Mouse (Mus musculus): Measurements from ENCODE around the gene Prlh. TPM values are rescaled to one million over a fixed set of nuclear protein-coding genes. Genes with fewer than 3 reads are reported as not detected.
A peak's percentile ranks its signal among the peaks of the same experiment; 100 is the strongest.

Prlh gene
- polyA plus RNA-seq, 1 experiment from 2014 or later = not detected

DNA sequence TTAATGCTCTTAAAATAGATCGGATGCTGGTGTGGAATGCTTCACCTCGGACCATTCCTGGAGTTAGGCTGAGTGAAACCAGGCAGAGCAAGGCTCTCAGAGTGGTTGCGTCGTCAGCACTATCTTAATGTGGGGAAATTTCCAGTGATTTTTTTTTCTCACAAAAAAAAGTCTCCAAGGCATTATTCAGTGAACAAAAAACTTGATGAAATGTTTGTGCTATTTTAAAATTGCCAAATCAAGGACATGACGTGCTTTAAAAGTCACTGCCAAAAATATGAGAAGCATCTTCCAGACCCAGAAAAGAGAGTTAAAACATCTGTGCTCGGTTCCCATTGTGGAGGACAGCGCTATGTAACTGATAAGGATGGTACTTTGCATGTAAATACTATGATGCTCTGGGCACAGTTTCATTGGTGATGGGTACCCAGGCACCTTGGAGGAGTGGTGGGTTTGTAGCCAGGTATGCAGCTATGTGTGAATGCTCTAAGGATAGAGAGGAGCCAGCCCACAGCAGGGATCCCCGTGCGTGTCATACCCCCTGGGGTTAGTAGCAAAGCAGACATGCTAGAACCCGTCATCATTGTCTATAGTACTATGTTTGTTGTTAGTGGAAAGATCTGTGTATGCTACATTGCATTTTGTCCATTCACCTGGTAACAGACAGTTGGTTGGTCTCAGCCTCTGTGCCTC is 27.9 kb downstream of the Prlh start:
- no peak for DNase-seq (ENCODE audit: low spot score)
- Histone ChIP-seq H3K4me3 (ENCODE audit: low read depth, low read length) (no peak overlapping the region), H3K4me2 (ENCODE audit: low read depth) (no peak overlapping the region), H3K9ac (ENCODE audit: low read length) (no peak overlapping the region), H3K9me3 (ENCODE audit: control insufficient read depth, low read length) (no peaks in the 10 kb centered on the region), H3K36me3 (ENCODE audit: control insufficient read depth, insufficient read depth, low read length) (no peaks in the 10 kb centered on the region), H3K4me1 (ENCODE audit: control insufficient read depth, insufficient read depth, low read length) (peaks cover 3% of the 10 kb centered on the region), H3K27me3 (ENCODE audit: control insufficient read depth, insufficient read depth, low read length) (no peaks in the 10 kb centered on the region), H3K27ac (ENCODE audit: low read depth, low read length) (no peak overlapping the region)
- ATAC-seq (ENCODE audit: insufficient read depth, low FRiP score, low TSS enrichment) = no peak
- WGBS = 87% methylated on average over 10 of the region's 10 CpGs

DNA sequence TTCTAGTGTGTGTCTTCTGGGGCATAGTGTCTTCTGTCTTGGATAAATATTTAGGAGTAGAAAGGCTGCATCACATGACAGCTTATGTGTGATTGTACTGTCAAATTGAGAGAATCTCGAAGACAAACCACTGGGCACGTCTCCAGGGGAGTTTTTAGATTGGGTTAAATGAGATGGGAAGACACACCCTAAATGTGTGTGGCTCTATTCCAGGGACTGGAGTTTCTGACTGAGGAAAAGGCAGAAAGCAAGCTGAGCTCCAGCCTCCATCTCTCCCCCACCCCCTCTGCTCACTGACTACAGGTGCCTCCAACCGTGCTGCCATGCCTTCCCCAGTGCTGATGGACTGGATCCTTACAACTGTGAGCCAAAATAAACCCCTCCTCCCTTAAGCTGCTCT is 28.4 kb downstream of the Prlh start:
- DNase-seq (ENCODE audit: low spot score) (no peak), ATAC-seq (ENCODE audit: insufficient read depth, low FRiP score, low TSS enrichment) (no peak)
- Histone ChIP-seq H3K4me1 (ENCODE audit: control insufficient read depth, insufficient read depth, low read length) (no peaks in the 10 kb centered on the region), H3K9ac (ENCODE audit: low read length) (no peak overlapping the region), H3K4me2 (ENCODE audit: low read depth) (no peak overlapping the region), H3K4me3 (ENCODE audit: low read depth, low read length) (no peak overlapping the region), H3K36me3 (ENCODE audit: control insufficient read depth, insufficient read depth, low read length) (no peaks in the 10 kb centered on the region), H3K9me3 (ENCODE audit: control insufficient read depth, low read length) (no peaks in the 10 kb centered on the region), H3K27me3 (ENCODE audit: control insufficient read depth, insufficient read depth, low read length) (no peaks in the 10 kb centered on the region), H3K27ac (ENCODE audit: low read depth, low read length) (no peak overlapping the region)
- WGBS = 80% methylated on average over 3 of the region's 3 CpGs

GRCm38 (mm10) chr1:90995916-90996315 is 43.0 kb downstream of the Prlh start:
- DNase-seq (ENCODE audit: low spot score) = no peak

GRCm38 (mm10) chr1:90997136-90997535 is 44.2 kb downstream of the Prlh start:
- DNase-seq (ENCODE audit: low spot score) (no peak), ATAC-seq (ENCODE audit: insufficient read depth, low FRiP score, low TSS enrichment) (no peak)
- H3K4me1 ChIP-seq (ENCODE audit: control insufficient read depth, insufficient read depth, low read length) = peaks cover 11% of the 10 kb centered on the region

More at GRCm38 (mm10) chr1:90995916-90996315, 43.0 kb downstream of the Prlh start:
- H3K9me3 ChIP-seq (ENCODE audit: control insufficient read depth, low read length) = no peaks in the 10 kb centered on the region
- no peaks in the 10 kb centered on the region for H3K36me3 ChIP-seq (ENCODE audit: control insufficient read depth, insufficient read depth, low read length)
- no peak overlapping the region for H3K27ac ChIP-seq (ENCODE audit: low read depth, low read length)
- H3K4me1 ChIP-seq (ENCODE audit: control insufficient read depth, insufficient read depth, low read length) = peaks cover 11% of the 10 kb centered on the region
- H3K4me2 ChIP-seq (ENCODE audit: low read depth) = no peak overlapping the region
- H3K9ac ChIP-seq (ENCODE audit: low read length) = no peak overlapping the region
- no peaks in the 10 kb centered on the region for H3K27me3 ChIP-seq (ENCODE audit: control insufficient read depth, insufficient read depth, low read length)
- no peak overlapping the region for H3K4me3 ChIP-seq (ENCODE audit: low read depth, low read length)
- ATAC-seq (ENCODE audit: insufficient read depth, low FRiP score, low TSS enrichment) = no peak
- 89% methylated on average over 1 of the region's 1 CpGs for WGBS

GRCm38 (mm10) chr1:90997641-90998040 is 44.7 kb downstream of the Prlh start:
- no peak overlapping the region for H3K9ac ChIP-seq (ENCODE audit: low read length)
- no peak overlapping the region for H3K4me2 ChIP-seq (ENCODE audit: low read depth)
- H3K27ac ChIP-seq (ENCODE audit: low read depth, low read length) = no peak overlapping the region
- peaks cover 11% of the 10 kb centered on the region for H3K4me1 ChIP-seq (ENCODE audit: control insufficient read depth, insufficient read depth, low read length)
- no peaks in the 10 kb centered on the region for H3K9me3 ChIP-seq (ENCODE audit: control insufficient read depth, low read length)
- ATAC-seq (ENCODE audit: insufficient read depth, low FRiP score, low TSS enrichment) (no peak), DNase-seq (ENCODE audit: low spot score) (no peak)
- no peaks in the 10 kb centered on the region for H3K36me3 ChIP-seq (ENCODE audit: control insufficient read depth, insufficient read depth, low read length)
- no peaks in the 10 kb centered on the region for H3K27me3 ChIP-seq (ENCODE audit: control insufficient read depth, insufficient read depth, low read length)
- 87% methylated on average over 5 of the region's 5 CpGs for WGBS
- no peak overlapping the region for H3K4me3 ChIP-seq (ENCODE audit: low read depth, low read length)

More at GRCm38 (mm10) chr1:90997136-90997535, 44.2 kb downstream of the Prlh start:
- no peaks in the 10 kb centered on the region for H3K27me3 ChIP-seq (ENCODE audit: control insufficient read depth, insufficient read depth, low read length)
- H3K4me3 ChIP-seq (ENCODE audit: low read depth, low read length) = no peak overlapping the region
- H3K9ac ChIP-seq (ENCODE audit: low read length) = no peak overlapping the region
- no peaks in the 10 kb centered on the region for H3K9me3 ChIP-seq (ENCODE audit: control insufficient read depth, low read length)
- H3K4me2 ChIP-seq (ENCODE audit: low read depth) = no peak overlapping the region
- H3K36me3 ChIP-seq (ENCODE audit: control insufficient read depth, insufficient read depth, low read length) = no peaks in the 10 kb centered on the region
- WGBS = 76% methylated on average over 4 of the region's 4 CpGs
- H3K27ac ChIP-seq (ENCODE audit: low read depth, low read length) = no peak overlapping the region

- Histone ChIP-seq H3K27ac (ENCODE audit: low read depth, low read length) (no peak within 1 kb of the TSS), H3K4me2 (ENCODE audit: low read depth) (peak within 1 kb of the TSS; percentile 98), H3K36me3 (ENCODE audit: control insufficient read depth, insufficient read depth, low read length) (no peaks in the 10 kb centered on the region), H3K27me3 (ENCODE audit: control insufficient read depth, insufficient read depth, low read length) (no peaks in the 10 kb centered on the region), H3K4me3 (ENCODE audit: low read depth, low read length) (peak within 1 kb of the TSS; percentile 62), H3K9me3 (ENCODE audit: control insufficient read depth, low read length) (no peaks in the 10 kb centered on the region), H3K9ac (ENCODE audit: low read length) (peak within 1 kb of the TSS; percentile 70), H3K4me1 (ENCODE audit: control insufficient read depth, insufficient read depth, low read length) (peaks cover 11% of the 10 kb centered on the region)
- ATAC-seq (ENCODE audit: insufficient read depth, low FRiP score, low TSS enrichment) = peak; percentile 81
- WGBS = 1% methylated on average over 58 of the region's 59 CpGs
- peak; percentile 76 for DNase-seq (ENCODE audit: low spot score)
These were observed 45.5 kb downstream of the Prlh start, which contains the start of gene Lrrfip1 for GRCm38 (mm10) chr1:90998268-90998890. Gene Lrrfip1 (plus strand): TSS chr1:90998737.

DNA sequence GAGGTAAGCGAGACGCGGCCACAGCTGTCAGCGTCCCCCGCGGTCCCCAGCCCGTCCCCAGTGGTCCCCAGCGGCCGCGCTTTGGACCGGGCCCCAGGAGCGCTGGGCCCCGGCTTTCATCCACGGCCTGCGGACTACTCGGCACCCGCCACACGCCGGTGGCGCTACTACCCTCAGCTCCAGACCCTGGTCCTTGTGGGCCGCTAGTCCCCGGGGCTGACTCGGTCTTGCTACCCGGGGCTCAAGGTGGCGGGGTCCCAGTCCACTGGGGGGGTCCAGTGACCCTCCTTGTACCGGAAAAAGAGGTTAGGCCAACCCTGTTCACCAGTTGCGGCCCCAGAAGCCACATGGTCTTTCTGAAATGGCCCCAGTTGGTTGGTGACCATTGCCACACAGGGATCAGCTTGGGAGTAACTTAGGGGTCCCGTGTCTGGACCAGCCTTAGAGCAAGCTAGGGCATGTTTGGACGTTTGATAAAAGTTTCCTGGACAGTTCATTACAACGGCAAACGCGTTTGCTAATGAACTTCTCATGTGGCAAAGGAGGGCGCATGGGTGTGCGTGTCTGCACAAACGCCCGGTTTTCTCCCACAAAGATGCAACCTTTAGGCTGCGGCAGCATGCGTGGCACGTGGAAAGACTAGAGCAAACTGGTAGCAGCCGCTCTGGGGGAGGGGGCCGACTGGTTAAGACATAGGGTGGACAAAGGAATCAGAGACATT is 46.1 kb downstream of the Prlh start:
- DNase-seq (ENCODE audit: low spot score) (peak; percentile 68), ATAC-seq (ENCODE audit: insufficient read depth, low FRiP score, low TSS enrichment) (peak; percentile 70)
- Histone ChIP-seq H3K27ac (ENCODE audit: low read depth, low read length) (no peak overlapping the region), H3K4me2 (ENCODE audit: low read depth) (peak overlapping the region; percentile 98), H3K9me3 (ENCODE audit: control insufficient read depth, low read length) (no peaks in the 10 kb centered on the region), H3K36me3 (ENCODE audit: control insufficient read depth, insufficient read depth, low read length) (no peaks in the 10 kb centered on the region), H3K27me3 (ENCODE audit: control insufficient read depth, insufficient read depth, low read length) (no peaks in the 10 kb centered on the region), H3K4me3 (ENCODE audit: low read depth, low read length) (peak overlapping the region; percentile 62), H3K9ac (ENCODE audit: low read length) (peak overlapping the region; percentile 70), H3K4me1 (ENCODE audit: control insufficient read depth, insufficient read depth, low read length) (peaks cover 11% of the 10 kb centered on the region)
- 2% methylated on average over 39 of the region's 41 CpGs for WGBS

- Histone ChIP-seq H3K27ac (ENCODE audit: low read depth, low read length) (no peak overlapping the region), H3K9ac (ENCODE audit: low read length) (no peak overlapping the region), H3K4me3 (ENCODE audit: low read depth, low read length) (no peak overlapping the region; the same call in 1 of the 2 replicates), H3K9me3 (ENCODE audit: control insufficient read depth, low read length) (no peaks in the 10 kb centered on the region), H3K4me1 (ENCODE audit: control insufficient read depth, insufficient read depth, low read length) (peaks cover 11% of the 10 kb centered on the region), H3K27me3 (ENCODE audit: control insufficient read depth, insufficient read depth, low read length) (no peaks in the 10 kb centered on the region), H3K36me3 (ENCODE audit: control insufficient read depth, insufficient read depth, low read length) (no peaks in the 10 kb centered on the region), H3K4me2 (ENCODE audit: low read depth) (peak overlapping the region; percentile 98; the same call in 1 of the 2 replicates)
- no peak for DNase-seq (ENCODE audit: low spot score)
- WGBS = 71% methylated on average over 10 of the region's 10 CpGs
- ATAC-seq (ENCODE audit: insufficient read depth, low FRiP score, low TSS enrichment) = no peak; the same call in 1 of the 2 replicates
These were observed 47.1 kb downstream of the Prlh start for GRCm38 (mm10) chr1:90999911-91000601.

All from neural tube, embryonic 11.5 days (tissue).